Mouse (Mus musculus): ENCODE measurements around the gene Syt17. TPM values are rescaled to one million over a fixed set of nuclear protein-coding genes. Genes with fewer than 3 reads are reported as not detected.
"Not testable (repeated sequence)": the region's sequence is repeated elsewhere in the genome, so short reads cannot be mapped to it uniquely, and the experiment has no call there.

Gene Syt17
- polyA plus RNA-seq, 2 experiments: 1.6 to 2.0 TPM

- no peak overlapping the region for H3K4me3 ChIP-seq (replicated peaks; ENCODE audit: low read length)
- no peaks in the 10 kb centered on the region for H3K9me3 ChIP-seq (ENCODE audit: control insufficient read depth, low read length)
- WGBS: 60% methylated on average over 6 of the region's 6 CpGs
- DNase-seq (ENCODE audit: low spot score) (no peak), ATAC-seq (ENCODE audit: low FRiP score, low read depth) (no peak)
- no peaks in the 10 kb centered on the region for H3K27me3 ChIP-seq (ENCODE audit: control insufficient read depth, insufficient read depth, low read length)
- no peak for TF ChIP-seq POLR2A (IDR thresholded peaks at IDR 0.05; ENCODE audit: borderline replicate concordance, extremely low read depth, insufficient read depth, insufficient read length)
- no peak overlapping the region for H3K4me2 ChIP-seq (replicated peaks; ENCODE audit: low read depth, low read length, severe bottlenecking)
- H3K4me1 ChIP-seq (ENCODE audit: control insufficient read depth, insufficient read depth, low read length): peaks cover 8% of the 10 kb centered on the region
- no peak overlapping the region for H3K9ac ChIP-seq (ENCODE audit: low read depth, low read length, severe bottlenecking)
- no peaks in the 10 kb centered on the region for H3K36me3 ChIP-seq (ENCODE audit: control insufficient read depth, insufficient read depth, low read length)
- no peak overlapping the region for H3K27ac ChIP-seq (replicated peaks; ENCODE audit: low read depth, low read length)
Measured at GRCm38 (mm10) chr7:118363587-118364233, 84.3 kb downstream of the Syt17 start.

GRCm38 (mm10) chr7:118362931-118363330 is 85.1 kb downstream of the Syt17 start:
- no peak for ATAC-seq (ENCODE audit: low FRiP score, low read depth)
- H3K9me3 ChIP-seq (ENCODE audit: control insufficient read depth, low read length): no peaks in the 10 kb centered on the region
- H3K4me3 ChIP-seq (replicated peaks; ENCODE audit: low read length): no peak overlapping the region
- H3K27ac ChIP-seq (replicated peaks; ENCODE audit: low read depth, low read length): no peak overlapping the region
- WGBS: 88% methylated on average over 1 of the region's 1 CpGs
- H3K9ac ChIP-seq (ENCODE audit: low read depth, low read length, severe bottlenecking): no peak overlapping the region
- no peak overlapping the region for H3K4me2 ChIP-seq (replicated peaks; ENCODE audit: low read depth, low read length, severe bottlenecking)
- no peaks in the 10 kb centered on the region for H3K27me3 ChIP-seq (ENCODE audit: control insufficient read depth, insufficient read depth, low read length)
- no peak for TF ChIP-seq POLR2A (IDR thresholded peaks at IDR 0.05; ENCODE audit: borderline replicate concordance, extremely low read depth, insufficient read depth, insufficient read length)
- H3K36me3 ChIP-seq (ENCODE audit: control insufficient read depth, insufficient read depth, low read length): no peaks in the 10 kb centered on the region
- peaks cover 8% of the 10 kb centered on the region for H3K4me1 ChIP-seq (ENCODE audit: control insufficient read depth, insufficient read depth, low read length)
- DNase-seq (ENCODE audit: low spot score): no peak

GRCm38 (mm10) chr7:118362258-118362657 is 85.8 kb downstream of the Syt17 start:
- Histone ChIP-seq H3K36me3 (ENCODE audit: control insufficient read depth, insufficient read depth, low read length) (no peaks in the 10 kb centered on the region), H3K4me3 (replicated peaks; ENCODE audit: low read length) (no peak overlapping the region), H3K27ac (replicated peaks; ENCODE audit: low read depth, low read length) (no peak overlapping the region), H3K27me3 (ENCODE audit: control insufficient read depth, insufficient read depth, low read length) (no peaks in the 10 kb centered on the region), H3K4me1 (ENCODE audit: control insufficient read depth, insufficient read depth, low read length) (peaks cover 8% of the 10 kb centered on the region), H3K4me2 (replicated peaks; ENCODE audit: low read depth, low read length, severe bottlenecking) (no peak overlapping the region), H3K9me3 (ENCODE audit: control insufficient read depth, low read length) (no peaks in the 10 kb centered on the region), H3K9ac (ENCODE audit: low read depth, low read length, severe bottlenecking) (no peak overlapping the region)
- DNase-seq (ENCODE audit: low spot score): no peak
- WGBS: 51% methylated on average over 3 of the region's 3 CpGs
- TF ChIP-seq POLR2A (IDR thresholded peaks at IDR 0.05; ENCODE audit: borderline replicate concordance, extremely low read depth, insufficient read depth, insufficient read length): no peak
- no peak for ATAC-seq (ENCODE audit: low FRiP score, low read depth)

- TF ChIP-seq POLR2A (IDR thresholded peaks at IDR 0.05; ENCODE audit: borderline replicate concordance, extremely low read depth, insufficient read depth, insufficient read length): no peak
- Histone ChIP-seq H3K4me2 (replicated peaks; ENCODE audit: low read depth, low read length, severe bottlenecking) (no peak overlapping the region), H3K27me3 (ENCODE audit: control insufficient read depth, insufficient read depth, low read length) (no peaks in the 10 kb centered on the region), H3K27ac (replicated peaks; ENCODE audit: low read depth, low read length) (no peak overlapping the region), H3K4me3 (replicated peaks; ENCODE audit: low read length) (no peak overlapping the region), H3K4me1 (ENCODE audit: control insufficient read depth, insufficient read depth, low read length) (no peaks in the 10 kb centered on the region), H3K9ac (ENCODE audit: low read depth, low read length, severe bottlenecking) (no peak overlapping the region), H3K9me3 (ENCODE audit: control insufficient read depth, low read length) (no peaks in the 10 kb centered on the region), H3K36me3 (ENCODE audit: control insufficient read depth, insufficient read depth, low read length) (no peaks in the 10 kb centered on the region)
- DNase-seq (ENCODE audit: low spot score) (peak; percentile 57), ATAC-seq (ENCODE audit: low FRiP score, low read depth) (no peak)
- WGBS: 40% methylated on average over 3 of the region's 3 CpGs
Measured at GRCm38 (mm10) chr7:118358977-118359376, 89.0 kb downstream of the Syt17 start.

GRCm38 (mm10) chr7:118356410-118357005 is 91.5 kb downstream of the Syt17 start:
- not testable (repeated sequence) for H3K4me1 ChIP-seq (ENCODE audit: control insufficient read depth, insufficient read depth, low read length); H3K9me3 ChIP-seq (ENCODE audit: control insufficient read depth, low read length); ATAC-seq (ENCODE audit: low FRiP score, low read depth); H3K27ac ChIP-seq (replicated peaks; ENCODE audit: low read depth, low read length); DNase-seq (ENCODE audit: low spot score); H3K4me2 ChIP-seq (replicated peaks; ENCODE audit: low read depth, low read length, severe bottlenecking); H3K4me3 ChIP-seq (replicated peaks; ENCODE audit: low read length); H3K27me3 ChIP-seq (ENCODE audit: control insufficient read depth, insufficient read depth, low read length); H3K9ac ChIP-seq (ENCODE audit: low read depth, low read length, severe bottlenecking); H3K36me3 ChIP-seq (ENCODE audit: control insufficient read depth, insufficient read depth, low read length)
- 79% methylated on average over 8 of the region's 8 CpGs for WGBS

Data from limb, embryonic 14.5 days (tissue).